Mouse (Mus musculus): ENCODE measurements at regions not wholly inside any gene's neighbourhood (a gene's known extent, or its start where the extent isn't known, plus 50 kb on each side); places are given as distances from the start of the nearest gene placed in this dataset.

DNA sequence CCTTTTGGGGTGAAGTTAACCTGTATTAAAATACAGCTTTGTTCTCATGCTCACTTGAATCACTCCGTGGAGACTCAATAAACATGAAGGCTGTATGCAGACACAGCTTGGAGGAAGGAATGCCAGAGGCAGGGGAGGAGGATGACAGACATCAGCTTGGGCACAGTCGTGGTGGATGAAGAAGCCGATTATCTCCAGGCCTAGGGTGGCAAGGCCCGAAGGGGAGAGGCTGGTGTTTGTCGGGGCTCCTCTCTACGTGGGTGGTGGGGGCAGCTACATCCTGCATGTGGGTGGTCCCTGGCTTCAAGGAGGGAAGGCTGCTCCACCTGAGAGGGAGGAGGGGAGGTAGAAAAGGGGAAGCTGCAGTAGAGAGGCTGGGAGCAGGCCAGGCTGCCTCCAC is 163.4 kb upstream of the Arl4c start:
- no peak for DNase-seq (ENCODE audit: low spot score)
- no peak overlapping the region for H3K4me3 ChIP-seq
- H3K4me1 ChIP-seq = peaks cover 12% of the 10 kb centered on the region
- H3K27me3 ChIP-seq (ENCODE audit: low read depth, poor library complexity, severe bottlenecking) = no peaks in the 10 kb centered on the region
- no peaks in the 10 kb centered on the region for H3K36me3 ChIP-seq
- peak overlapping the region; percentile 38; the same call in 1 of the 2 replicates for H3K27ac ChIP-seq (replicated peaks)
- 57% methylated on average over 6 of the region's 6 CpGs for WGBS
- no peaks in the 10 kb centered on the region for H3K9me3 ChIP-seq (replicated peaks)

DNA sequence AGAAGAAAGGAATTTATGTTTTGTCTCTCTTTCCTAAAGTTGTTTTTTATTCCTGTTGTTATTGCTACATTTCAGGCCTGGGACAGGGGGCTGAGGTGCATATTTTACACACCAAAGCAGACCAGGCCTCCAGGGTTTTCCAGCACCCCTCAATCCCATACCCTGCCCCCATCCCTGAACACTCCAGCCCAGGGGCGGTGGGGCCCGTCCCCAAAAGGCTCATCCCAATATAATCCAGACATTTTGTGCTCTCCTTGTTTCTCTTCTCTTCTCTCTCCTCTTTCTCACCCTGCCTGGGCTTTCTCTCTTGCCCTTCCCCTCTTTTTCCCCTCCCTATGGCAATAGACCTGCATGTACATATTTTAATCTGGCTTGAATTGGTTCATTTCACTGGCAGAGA is 164.6 kb upstream of the Arl4c start:
- Histone ChIP-seq H3K9me3 (replicated peaks) (no peaks in the 10 kb centered on the region; the same call in 1 of the 2 replicates), H3K36me3 (no peaks in the 10 kb centered on the region), H3K27me3 (ENCODE audit: low read depth, poor library complexity, severe bottlenecking) (no peaks in the 10 kb centered on the region), H3K27ac (replicated peaks) (no peak overlapping the region), H3K4me3 (no peak overlapping the region), H3K4me1 (peaks cover 12% of the 10 kb centered on the region)
- DNase-seq (ENCODE audit: low spot score) = no peak
- WGBS = 87% methylated on average over 2 of the region's 2 CpGs

DNA sequence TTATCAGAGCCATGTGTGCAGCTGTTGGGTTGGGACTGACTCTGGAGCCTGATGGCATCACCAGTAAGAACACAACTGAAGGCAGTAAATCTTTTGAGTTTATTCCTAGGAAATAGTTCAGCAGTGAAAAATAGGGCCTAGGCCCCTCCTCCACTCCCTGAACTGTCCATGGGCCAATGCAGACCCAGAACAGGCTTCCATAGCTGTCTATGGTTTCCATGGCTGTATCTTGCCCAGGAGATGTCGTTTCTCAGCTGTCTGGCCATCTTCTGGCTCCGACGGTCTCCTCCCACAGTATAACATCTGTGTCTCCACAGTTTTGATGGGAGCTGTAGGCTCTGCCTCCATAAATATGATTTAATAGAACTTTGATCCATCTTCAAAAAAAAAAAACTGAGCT is 165.1 kb upstream of the Arl4c start:
- 87% methylated on average over 3 of the region's 3 CpGs for WGBS

DNA sequence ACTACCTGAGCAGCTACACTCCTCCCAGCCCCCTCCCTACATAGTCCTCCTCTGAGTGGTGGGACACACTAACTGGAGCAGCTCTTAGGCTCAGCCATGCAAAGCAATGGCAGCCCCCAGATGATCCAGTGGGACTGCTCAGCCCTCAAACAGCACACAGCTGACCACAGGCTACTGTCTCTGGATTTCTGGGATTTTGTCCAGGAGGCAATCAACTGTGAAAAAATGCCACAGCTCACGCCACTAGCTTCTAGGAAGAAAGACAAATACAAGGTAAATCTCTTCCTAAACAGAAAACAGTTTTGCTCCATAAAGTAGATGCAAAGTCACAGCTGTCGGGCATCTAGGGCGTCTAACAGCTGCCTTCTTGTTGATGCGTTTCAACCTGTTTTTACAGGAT is 167.9 kb upstream of the Arl4c start:
- H3K27ac ChIP-seq (replicated peaks) = no peak overlapping the region
- H3K27me3 ChIP-seq (ENCODE audit: low read depth, poor library complexity, severe bottlenecking) = peaks cover 5% of the 10 kb centered on the region; the same call in 1 of the 2 replicates
- 86% methylated on average over 4 of the region's 4 CpGs for WGBS
- no peaks in the 10 kb centered on the region for H3K36me3 ChIP-seq
- H3K4me3 ChIP-seq = no peak overlapping the region
- H3K4me1 ChIP-seq = peaks cover 12% of the 10 kb centered on the region
- no peaks in the 10 kb centered on the region; the same call in 1 of the 2 replicates for H3K9me3 ChIP-seq (replicated peaks)
- no peak for DNase-seq (ENCODE audit: low spot score)

More for the DNA sequence above, 165.1 kb upstream of the Arl4c start:
- H3K4me3 ChIP-seq = no peak overlapping the region
- peaks cover 12% of the 10 kb centered on the region for H3K4me1 ChIP-seq
- H3K36me3 ChIP-seq = no peaks in the 10 kb centered on the region
- H3K27me3 ChIP-seq (ENCODE audit: low read depth, poor library complexity, severe bottlenecking) = no peaks in the 10 kb centered on the region
- H3K27ac ChIP-seq (replicated peaks) = no peak overlapping the region
- no peak for DNase-seq (ENCODE audit: low spot score)
- no peaks in the 10 kb centered on the region; the same call in 1 of the 2 replicates for H3K9me3 ChIP-seq (replicated peaks)

DNA sequence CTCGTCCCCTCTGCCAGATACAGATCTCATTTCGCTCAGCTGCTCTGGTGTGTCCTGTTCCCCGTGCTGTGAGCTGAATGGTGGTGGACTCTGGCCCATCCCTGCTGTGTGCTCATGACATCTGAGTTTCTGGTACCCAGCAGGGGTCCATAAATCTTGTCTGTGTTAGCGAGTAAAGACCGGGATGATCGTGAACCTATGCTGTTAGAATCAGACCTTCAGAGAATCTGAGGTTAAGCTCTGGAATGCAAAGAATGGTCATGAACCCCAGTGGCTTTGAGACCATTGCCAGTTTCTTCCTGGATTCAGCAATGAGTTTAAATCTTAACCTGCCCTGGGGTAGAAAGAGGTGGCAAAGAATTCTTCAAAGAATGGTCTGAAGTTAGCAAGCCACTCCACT is 173.3 kb upstream of the Arl4c start:
- Histone ChIP-seq H3K4me1 (no peaks in the 10 kb centered on the region), H3K9me3 (replicated peaks) (no peaks in the 10 kb centered on the region; the same call in 1 of the 2 replicates), H3K36me3 (no peaks in the 10 kb centered on the region), H3K4me3 (no peak overlapping the region), H3K27ac (replicated peaks) (no peak overlapping the region), H3K27me3 (ENCODE audit: low read depth, poor library complexity, severe bottlenecking) (peaks cover 5% of the 10 kb centered on the region; the same call in 1 of the 2 replicates)
- peak; percentile 11 for DNase-seq (ENCODE audit: low spot score)
- 74% methylated on average over 6 of the region's 6 CpGs for WGBS

DNA sequence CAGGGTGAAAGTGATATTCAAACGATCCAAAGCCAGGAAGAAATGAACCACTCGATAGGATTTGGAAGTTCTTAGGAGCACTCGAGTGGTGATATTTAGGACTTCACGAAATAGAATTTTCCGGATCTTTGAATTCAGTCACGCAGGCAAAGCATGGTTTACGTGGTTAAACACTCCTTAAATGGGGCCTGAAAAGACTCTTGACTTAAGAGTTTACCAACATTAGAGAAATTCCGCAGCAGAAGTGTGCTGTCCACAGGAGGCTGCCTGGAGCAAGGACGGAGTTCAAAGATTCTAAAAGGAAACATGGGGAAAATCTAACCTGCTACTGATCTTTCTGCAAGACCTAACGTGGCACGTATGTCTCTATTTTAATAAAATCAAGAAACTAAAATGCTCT is 175.4 kb upstream of the Arl4c start:
- Histone ChIP-seq H3K27ac (replicated peaks) (no peak overlapping the region), H3K36me3 (no peaks in the 10 kb centered on the region)
- WGBS = 89% methylated on average over 11 of the region's 11 CpGs

DNA sequence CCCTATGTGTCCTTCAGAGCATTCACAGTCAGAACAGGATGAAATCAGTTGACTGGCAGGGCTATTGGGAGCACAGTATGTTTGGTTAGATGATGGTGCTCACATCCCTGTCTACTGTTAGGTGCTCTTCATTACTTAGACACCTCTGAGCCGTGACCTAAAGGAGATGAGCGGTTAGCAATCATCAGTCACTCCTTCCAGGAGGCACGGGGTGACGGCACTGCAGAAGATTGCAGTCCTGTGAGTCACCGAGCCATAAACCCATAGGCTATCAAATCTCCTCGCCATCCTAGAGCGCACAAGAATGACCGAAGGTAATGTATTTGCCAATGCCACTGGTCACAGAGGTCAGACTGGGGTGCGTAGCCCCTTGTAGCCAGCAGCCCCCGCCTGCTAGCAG is 176.8 kb upstream of the Arl4c start:
- Histone ChIP-seq H3K9me3 (replicated peaks) (no peaks in the 10 kb centered on the region), H3K4me3 (no peak overlapping the region), H3K27ac (replicated peaks) (no peak overlapping the region), H3K4me1 (no peaks in the 10 kb centered on the region), H3K36me3 (no peaks in the 10 kb centered on the region), H3K27me3 (ENCODE audit: low read depth, poor library complexity, severe bottlenecking) (peaks cover 5% of the 10 kb centered on the region; the same call in 1 of the 2 replicates)
- 89% methylated on average over 10 of the region's 10 CpGs for WGBS
- no peak for DNase-seq (ENCODE audit: low spot score)

More for the DNA sequence above, 175.4 kb upstream of the Arl4c start:
- H3K4me1 ChIP-seq = no peaks in the 10 kb centered on the region
- no peak overlapping the region for H3K4me3 ChIP-seq
- peak; percentile 4 for DNase-seq (ENCODE audit: low spot score)
- H3K27me3 ChIP-seq (ENCODE audit: low read depth, poor library complexity, severe bottlenecking) = peaks cover 5% of the 10 kb centered on the region; the same call in 1 of the 2 replicates
- no peaks in the 10 kb centered on the region for H3K9me3 ChIP-seq (replicated peaks)

DNA sequence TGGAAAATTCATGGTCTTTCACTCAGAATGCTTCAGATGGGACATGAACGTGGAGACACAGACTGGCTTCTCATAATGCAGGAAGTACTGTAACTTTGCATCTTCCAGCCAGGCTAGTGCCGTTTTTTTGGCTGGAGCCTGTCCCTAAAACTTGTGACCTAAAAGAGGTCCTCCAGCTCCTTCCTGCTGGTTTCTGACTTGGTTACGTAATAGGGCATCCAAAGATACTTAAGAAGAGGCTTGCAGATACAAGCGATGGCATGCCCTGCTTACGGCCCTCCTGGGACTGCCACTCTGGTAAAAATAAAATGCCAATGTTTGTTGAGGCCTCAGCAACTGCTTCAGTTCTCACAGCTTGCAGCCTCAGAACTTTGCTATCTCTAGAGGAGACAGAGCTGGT is 177.3 kb upstream of the Arl4c start:
- Histone ChIP-seq H3K4me1 (no peaks in the 10 kb centered on the region), H3K9me3 (replicated peaks) (no peaks in the 10 kb centered on the region), H3K36me3 (no peaks in the 10 kb centered on the region), H3K4me3 (no peak overlapping the region), H3K27ac (replicated peaks) (no peak overlapping the region), H3K27me3 (ENCODE audit: low read depth, poor library complexity, severe bottlenecking) (0 out of 2 replicates have a peak, but pooled peaks cover under 1% of the 10 kb centered on the region)
- no peak for DNase-seq (ENCODE audit: low spot score)
- WGBS = 88% methylated on average over 5 of the region's 5 CpGs

DNA sequence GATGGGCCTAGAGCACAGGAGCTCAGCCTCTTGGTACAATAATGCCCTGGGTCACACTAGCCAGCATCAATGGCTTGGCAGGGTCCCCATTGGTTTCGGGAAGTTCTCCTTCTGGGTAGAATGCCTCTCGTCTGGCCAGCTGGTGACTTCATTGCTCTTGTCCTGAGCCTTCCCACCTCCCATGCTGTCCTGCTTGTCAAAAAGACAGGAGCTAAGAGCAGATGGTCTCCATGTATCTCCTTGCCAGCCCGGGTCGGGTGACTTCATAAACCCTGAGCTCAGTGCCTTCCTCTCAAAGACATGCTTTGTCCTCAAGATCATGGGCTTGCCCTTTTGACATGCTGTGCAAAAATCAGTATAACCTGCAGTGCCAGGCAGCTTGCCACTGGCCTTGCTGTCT is 179.2 kb upstream of the Sh3bp4 start:
- DNase-seq (ENCODE audit: low spot score) = no peak
- H3K4me3 ChIP-seq = no peak overlapping the region
- H3K4me1 ChIP-seq = no peaks in the 10 kb centered on the region
- WGBS = 86% methylated on average over 4 of the region's 4 CpGs
- H3K27me3 ChIP-seq (ENCODE audit: low read depth, poor library complexity, severe bottlenecking) = no peaks in the 10 kb centered on the region
- no peaks in the 10 kb centered on the region for H3K9me3 ChIP-seq (replicated peaks)
- no peaks in the 10 kb centered on the region for H3K36me3 ChIP-seq
- H3K27ac ChIP-seq (replicated peaks) = no peak overlapping the region

DNA sequence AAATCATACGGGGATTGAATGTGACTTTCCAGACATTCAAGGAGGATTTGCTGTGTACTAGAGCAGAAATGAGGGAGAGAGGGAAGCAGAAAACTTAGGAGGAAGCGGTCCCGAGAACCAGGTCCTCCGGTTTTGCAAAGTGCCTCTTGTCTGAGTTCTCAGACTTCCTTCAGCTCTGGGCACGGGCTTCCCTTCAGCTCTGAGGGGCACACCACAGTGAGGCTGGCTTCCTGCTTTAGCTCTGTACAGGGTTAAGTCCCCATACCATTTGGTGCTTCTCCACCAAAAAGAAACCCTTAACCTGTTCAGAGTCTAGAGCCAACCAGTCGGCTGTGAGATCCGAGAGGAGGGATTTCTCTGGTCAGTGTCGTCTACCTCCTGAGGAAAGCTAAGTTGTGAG is 167.8 kb upstream of the Sh3bp4 start:
- no peak for DNase-seq (ENCODE audit: low spot score)
- WGBS = 90% methylated on average over 8 of the region's 8 CpGs
- H3K27me3 ChIP-seq (ENCODE audit: low read depth, poor library complexity, severe bottlenecking) = no peaks in the 10 kb centered on the region
- H3K9me3 ChIP-seq (replicated peaks) = no peaks in the 10 kb centered on the region
- H3K36me3 ChIP-seq = no peaks in the 10 kb centered on the region
- no peak overlapping the region for H3K4me3 ChIP-seq
- H3K4me1 ChIP-seq = no peaks in the 10 kb centered on the region
- no peak overlapping the region for H3K27ac ChIP-seq (replicated peaks)

DNA sequence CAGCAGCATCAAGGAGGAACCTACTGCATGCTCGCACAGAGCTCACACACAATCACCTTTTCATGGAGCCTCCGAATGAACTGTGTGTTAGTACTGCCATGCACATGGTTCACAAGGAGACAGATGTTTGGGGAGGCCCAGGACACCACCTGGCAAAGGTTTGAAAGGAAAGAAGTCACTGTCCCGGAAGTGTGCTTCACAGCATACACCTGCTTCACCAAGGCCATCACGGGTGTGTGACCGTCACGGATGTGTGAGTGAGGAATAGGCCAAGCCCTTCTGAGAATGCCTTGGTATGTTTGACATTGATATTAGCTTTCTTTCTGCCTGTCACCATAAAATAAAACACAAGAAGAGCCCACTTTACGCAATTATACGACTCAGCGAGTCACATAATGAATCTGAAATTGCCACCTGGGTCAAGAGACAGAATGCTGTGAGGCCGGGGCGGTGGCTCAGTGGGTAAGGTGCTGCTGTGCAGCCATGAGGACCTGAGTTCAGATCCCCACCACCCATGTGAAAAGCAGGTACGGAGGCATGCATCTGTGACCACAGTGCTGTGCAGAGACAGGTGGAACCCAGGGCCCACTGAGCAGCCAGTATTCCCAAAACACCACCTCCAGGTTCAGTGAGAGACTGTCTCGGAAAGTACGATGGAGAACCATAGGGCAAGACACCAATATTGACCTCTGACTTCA is 162.3 kb upstream of the Sh3bp4 start:
- no peak overlapping the region for H3K27ac ChIP-seq (replicated peaks)
- WGBS = 93% methylated on average over 14 of the region's 14 CpGs
- DNase-seq (ENCODE audit: low spot score) = no peak
- peaks cover 16% of the 10 kb centered on the region for H3K4me1 ChIP-seq
- H3K9me3 ChIP-seq (replicated peaks) = no peaks in the 10 kb centered on the region
- no peaks in the 10 kb centered on the region for H3K27me3 ChIP-seq (ENCODE audit: low read depth, poor library complexity, severe bottlenecking)
- H3K4me3 ChIP-seq = no peak overlapping the region
- no peaks in the 10 kb centered on the region for H3K36me3 ChIP-seq

DNA sequence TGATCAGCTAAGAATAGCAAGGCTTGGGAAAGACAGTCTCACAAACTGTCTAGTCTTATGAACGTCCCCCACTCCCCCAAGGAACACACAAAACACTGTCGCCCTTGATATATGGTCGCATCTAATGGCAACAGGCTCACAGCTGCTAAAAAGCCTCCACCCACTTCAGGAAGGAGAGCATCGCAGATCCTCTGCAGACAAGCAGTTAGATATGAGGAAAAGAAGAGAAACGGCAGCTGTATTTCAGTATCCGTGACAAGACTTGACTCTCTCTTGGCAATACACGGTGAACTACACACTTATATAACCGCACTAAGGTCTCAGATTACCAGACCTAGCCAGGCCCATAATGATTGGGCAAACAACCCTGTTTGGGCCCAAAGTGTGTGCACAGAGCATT is 161.5 kb upstream of the Sh3bp4 start:
- Histone ChIP-seq H3K36me3 (no peaks in the 10 kb centered on the region), H3K4me3 (no peak overlapping the region), H3K9me3 (replicated peaks) (peaks cover under 1% of the 10 kb centered on the region; the same call in 1 of the 2 replicates), H3K27ac (replicated peaks) (no peak overlapping the region), H3K4me1 (peaks cover 16% of the 10 kb centered on the region), H3K27me3 (ENCODE audit: low read depth, poor library complexity, severe bottlenecking) (no peaks in the 10 kb centered on the region)
- no peak for DNase-seq (ENCODE audit: low spot score)
- 91% methylated on average over 8 of the region's 8 CpGs for WGBS

DNA sequence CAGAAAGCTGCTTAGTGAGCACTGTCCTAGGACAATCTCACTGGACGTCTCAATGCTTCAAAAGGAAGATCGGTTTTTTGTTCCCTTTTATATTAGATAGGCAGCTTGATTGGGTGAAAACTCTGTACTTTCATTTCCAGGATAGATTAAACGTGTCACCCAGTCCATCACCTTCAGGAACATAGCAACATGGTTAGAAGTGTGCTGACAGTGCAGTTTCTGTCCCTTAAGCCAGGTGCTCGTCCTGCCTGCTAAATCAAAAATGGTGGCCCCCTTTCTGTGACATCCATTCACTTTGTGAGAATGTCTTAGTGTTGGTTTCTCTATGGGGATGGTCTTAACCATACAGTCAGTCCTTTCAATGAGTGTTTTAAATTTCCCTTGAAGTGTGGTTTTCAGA is 160.9 kb upstream of the Sh3bp4 start:
- Histone ChIP-seq H3K27me3 (ENCODE audit: low read depth, poor library complexity, severe bottlenecking) (no peaks in the 10 kb centered on the region), H3K4me1 (peaks cover 16% of the 10 kb centered on the region), H3K27ac (replicated peaks) (no peak overlapping the region), H3K36me3 (no peaks in the 10 kb centered on the region), H3K9me3 (replicated peaks) (peaks cover 6% of the 10 kb centered on the region; the same call in 1 of the 2 replicates), H3K4me3 (no peak overlapping the region)
- no peak for DNase-seq (ENCODE audit: low spot score)
- 78% methylated on average over 4 of the region's 4 CpGs for WGBS

All from midbrain, embryonic 10.5 days (tissue).